Mouse (Mus musculus) olfactory bulb, adult 2 months (tissue): ENCODE measurements around the gene Dip2c.

Source experiments
- CTCF ChIP-seq: fragments of 200-500 bp; IDR thresholded peaks from 2 replicates; pipeline ENCODE4 v1.5.1; 2012; ENCODE audit warnings: low read depth, mild to moderate bottlenecking, low read length, moderate library complexity; ENCODE audit not compliant: insufficient read depth
- POLR2A ChIP-seq: fragments of 200-500 bp; IDR thresholded peaks from 2 replicates; pipeline ENCODE4 v1.6.1; 2012; ENCODE audit warnings: mild to moderate bottlenecking, low read depth, low read length, moderate library complexity; ENCODE audit not compliant: insufficient read depth

DNA sequence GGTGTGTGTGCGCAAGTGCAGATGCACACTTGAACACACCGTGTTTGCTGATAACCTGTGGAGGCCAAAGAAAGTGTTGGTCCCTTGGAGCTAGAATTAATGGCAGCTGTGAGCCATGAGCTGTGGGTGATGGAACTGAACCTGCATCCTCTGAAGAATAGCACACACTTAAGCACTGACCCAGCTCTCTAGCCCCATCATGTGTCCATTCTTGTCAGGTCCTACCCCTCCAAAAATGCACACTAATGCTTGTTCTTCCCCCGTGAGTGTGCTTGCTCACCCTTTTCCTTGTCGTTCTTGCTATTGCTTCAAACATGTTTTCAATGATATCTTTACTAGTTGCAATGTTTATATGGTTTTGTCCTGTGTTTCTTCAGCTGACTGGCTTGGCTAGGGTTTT, 360.2 kb downstream of the Dip2c start:
- TF ChIP-seq POLR2A (no peak), CTCF (no peak)
